Mouse (Mus musculus) c-Kit-negative CD71-positive TER-119-positive erythroid progenitor cells, embryonic 14.5 days (primary cell): ENCODE data around the gene Fam160a1.

Experiments used
- DNase-seq: peaks from one replicate; pipeline ENCODE4 v3.0.0-alpha.2; 2013; ENCODE audit warnings: low read depth, low spot score

Gene Fam160a1

DNA sequence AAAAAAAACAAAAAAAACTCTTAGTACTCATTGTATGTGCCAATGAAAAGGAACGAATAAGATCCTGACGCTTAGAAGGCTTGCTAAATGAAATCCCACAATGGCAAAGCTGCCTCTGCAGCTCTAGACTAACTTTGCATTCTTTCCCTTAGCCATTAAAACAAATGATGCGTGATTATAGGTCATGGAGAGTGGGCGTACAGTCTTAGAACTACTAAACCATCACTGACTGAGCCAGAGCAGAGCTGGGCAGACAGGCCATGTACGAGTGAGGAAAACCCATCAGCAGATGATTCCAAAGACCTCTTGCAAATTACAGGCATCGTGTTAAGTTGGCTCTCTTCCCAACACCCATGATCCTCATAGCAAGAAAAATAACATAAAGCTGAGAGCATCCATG is 10.7 kb upstream of the Fam160a1 start:
- DNase-seq: no peak

DNA sequence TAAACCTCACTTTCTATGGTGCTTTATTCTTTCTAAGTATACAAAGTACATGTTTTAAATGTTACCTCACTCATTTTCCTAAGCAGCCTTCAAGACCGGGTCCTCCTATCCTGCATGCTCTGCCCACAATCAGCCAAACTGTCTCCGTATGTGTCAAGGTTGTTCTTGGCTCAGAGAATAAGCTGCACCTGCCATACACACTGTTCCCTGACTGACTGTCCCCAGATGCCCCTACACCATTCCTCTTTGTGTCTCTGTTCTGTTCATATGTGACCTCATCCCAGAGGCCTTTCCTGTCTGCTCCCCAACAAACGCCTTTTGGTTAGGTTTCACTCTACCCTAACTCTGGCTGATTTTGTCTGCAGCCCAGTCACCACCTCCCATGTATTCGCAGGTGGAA is 10.2 kb upstream of the Fam160a1 start:
- no peak for DNase-seq

DNA sequence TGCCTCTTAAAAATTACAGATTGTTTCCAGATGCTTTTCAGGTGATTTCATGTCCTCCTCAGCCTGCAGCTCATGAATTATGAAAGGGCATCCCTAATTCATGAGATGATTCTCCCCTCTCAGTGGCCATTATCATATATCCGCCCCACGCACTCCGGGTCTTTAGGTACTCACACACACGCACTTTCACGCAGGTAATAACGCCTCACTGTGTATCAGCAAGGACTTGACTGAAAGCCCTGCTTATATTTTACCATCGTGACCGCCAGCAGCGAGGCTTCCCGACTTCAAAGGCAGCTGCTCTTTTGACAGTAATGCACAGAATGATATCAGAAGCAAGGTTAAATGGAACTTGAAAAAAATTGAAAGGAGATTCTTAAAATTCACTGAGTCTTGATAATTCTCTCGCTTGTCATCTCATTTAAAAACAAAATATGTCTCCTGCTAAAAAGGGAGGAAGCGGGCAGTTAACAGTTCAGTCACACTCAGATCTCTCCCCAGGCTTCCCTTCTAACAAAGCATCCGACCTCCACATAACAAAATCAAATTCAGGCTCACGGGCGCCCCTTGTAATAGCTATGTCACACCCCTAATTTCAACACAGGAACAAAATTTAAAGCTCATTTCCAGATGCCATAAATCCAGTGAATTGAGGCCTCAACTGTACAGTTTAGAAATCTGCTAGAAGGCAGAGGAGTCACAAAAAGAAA is 3.9 kb upstream of the Fam160a1 start:
- no peak for DNase-seq

DNA sequence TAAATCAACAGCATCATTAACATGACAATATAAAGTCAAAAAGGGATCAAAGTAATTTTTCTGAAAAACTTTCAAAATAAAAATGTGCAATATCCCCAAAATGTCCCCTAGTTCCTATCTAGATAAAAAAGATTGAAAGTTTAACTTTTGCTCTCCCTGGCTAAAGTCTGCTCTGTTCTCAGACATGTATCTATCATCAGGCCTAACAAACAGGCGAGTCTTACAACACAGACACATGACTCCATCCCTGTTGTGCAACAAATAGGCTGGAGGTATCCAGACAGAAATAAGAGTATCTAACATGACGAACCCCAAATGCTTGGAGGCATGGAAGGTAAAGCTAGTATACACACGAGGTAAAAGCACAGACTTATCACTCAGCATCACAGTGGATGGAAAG is 2.2 kb upstream of the Fam160a1 start:
- no peak for DNase-seq

DNA sequence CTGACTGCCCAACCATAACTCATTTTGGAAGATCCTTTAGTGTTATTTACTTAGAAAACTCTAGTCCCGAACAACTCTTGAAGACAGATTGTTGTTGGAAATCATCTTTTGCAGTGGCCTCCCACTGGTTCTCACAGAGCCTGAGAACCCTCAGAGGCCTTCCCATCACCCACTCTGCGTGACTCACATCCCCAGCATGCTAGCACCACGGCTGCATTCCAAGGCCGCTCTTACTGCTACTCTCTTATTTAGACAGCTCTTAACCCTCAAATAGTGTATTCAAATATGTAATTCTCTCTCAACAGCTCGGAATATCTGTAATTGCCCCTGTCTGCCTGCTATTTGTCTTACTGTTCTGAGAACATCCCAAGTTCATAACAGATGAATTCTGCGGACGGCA is 2.9 kb downstream of the Fam160a1 start:
- DNase-seq: no peak

DNA sequence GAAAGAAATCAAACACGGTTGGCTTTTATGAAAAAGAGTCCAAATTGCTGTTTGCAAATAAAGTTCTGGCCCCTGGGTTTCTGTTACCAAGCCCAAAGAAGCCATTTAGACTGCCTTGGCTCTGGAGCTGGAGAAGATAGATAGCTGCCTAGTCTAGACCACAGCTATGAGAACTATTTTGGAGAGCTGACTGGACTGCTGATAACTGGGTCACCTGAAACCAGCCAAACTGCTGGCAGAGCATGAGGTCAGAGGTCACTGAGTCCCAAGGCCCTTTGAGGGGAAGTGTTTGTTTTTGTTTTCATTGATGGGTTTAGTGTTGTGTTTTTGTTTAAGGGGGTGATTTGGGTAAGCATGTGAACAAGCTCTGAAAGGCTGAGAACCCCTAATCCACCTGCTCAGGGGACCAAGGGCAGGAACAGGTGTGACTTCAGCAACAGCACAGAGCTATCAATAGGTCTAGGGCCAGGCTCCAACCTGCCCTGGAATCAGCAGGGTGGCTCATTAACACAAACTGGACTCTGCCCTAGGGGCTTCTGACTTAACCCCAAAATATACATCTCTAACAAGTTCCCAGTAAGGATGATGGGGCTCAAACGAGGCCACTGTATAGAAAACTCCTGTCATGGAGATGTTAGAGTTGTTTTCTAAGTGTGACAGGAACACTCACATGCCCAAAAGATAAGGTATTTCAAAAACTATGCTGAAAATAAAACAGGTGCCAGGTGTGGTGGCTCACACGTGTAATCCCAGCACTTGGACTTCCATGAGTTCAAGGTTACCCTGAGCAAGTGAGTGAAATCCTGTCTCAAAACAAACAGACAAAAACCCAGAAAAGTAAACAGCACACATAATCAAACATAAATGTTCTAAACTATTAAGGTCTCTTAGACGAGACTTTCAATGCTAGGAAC is 3.7 kb downstream of the Fam160a1 start:
- no peak for DNase-seq

DNA sequence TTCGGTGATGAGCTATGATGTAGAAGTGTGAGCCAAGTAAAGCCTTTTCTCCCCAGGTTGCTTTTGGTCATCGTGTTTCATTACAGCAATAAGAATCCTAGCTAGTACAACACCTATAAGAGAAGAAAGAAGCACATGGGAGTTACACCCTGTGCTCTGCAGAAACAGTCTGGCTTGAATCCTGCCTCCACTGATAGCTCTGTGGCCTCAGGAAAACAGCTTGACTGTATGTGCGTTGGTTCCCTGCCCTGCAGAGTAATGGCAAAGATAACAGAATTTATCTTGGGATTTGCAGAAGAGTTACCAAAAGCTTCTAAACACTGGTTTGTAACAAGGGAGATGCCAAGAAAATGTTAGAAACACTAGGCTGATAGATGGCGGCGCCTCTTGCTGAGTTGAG is 5.1 kb downstream of the Fam160a1 start:
- no peak for DNase-seq

DNA sequence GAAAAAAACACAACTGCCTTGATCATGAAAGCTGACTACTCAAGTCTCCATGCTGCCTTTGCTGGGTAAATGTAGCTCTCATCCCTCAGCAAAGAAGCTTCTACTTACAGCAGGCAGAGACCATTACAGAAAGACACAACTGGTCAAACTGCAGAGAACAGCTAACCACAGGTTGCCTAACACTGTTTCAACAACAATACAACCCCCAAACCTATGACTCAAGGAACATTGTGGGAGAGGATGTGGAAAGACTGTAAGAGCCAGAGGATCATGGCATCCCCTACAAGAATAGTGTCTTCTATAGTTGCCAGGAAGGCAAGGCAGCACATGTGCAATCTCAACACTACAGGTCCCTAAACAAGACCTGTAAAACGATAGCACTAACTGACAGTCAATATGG is 23.9 kb downstream of the Fam160a1 start:
- no peak for DNase-seq

DNA sequence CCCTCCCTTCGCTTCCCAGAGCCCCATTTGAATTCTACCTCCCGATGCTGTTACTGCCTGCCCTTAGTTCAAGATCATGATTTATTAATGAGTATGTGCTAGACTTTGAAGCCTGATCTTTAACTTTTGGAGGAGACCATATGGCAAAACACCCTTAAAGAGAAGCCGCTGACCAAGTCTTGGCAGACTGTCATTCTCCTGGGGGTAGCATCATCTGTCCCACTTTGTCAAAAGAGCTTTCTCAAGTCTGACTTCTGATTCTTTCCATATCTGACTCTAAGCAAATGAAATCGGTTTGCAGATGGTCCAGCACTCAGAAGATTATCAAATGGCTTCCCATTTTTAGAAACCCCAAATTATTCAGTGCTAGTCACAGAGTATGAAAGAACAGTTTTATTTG is 27.3 kb downstream of the Fam160a1 start:
- DNase-seq: no peak

DNA sequence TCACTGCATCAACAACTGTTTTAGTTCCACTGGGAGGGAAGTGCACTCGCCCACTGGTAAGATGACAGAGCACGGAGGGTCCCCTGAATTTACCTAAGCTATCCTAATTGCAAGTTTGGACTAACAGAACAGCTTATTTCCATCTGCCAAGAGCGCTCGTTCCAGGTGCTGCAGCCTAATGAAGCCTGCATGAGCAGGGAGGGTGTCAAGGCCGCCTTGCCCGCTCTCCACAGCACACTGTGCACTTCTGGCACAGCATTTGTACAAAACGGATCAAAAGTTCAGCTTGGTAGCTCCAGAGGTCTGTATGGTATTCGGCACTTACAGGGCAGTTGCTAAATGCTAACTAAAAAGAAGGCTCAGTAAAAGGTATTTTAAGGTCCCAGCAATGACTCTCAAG is 30.6 kb downstream of the Fam160a1 start:
- DNase-seq: no peak

DNA sequence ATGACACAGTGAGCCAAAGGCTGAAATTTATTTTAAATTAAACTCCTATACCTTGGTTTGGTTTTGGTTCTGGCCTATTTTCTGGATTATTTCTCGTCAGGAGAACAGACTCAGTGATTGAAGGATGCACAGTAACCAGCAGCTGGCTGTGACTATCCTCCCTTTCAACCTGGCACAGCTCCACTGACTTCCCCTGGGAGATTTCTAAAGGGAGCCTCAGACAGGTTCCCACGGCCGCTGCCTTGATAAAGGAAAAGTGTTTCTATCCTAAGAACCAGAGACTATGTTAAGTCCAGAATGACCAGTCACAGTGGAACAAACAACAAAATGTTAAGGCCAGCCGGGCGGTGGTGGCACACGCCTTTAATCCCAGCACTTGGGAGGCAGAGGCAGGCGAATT is 36.2 kb downstream of the Fam160a1 start:
- DNase-seq: no peak

DNA sequence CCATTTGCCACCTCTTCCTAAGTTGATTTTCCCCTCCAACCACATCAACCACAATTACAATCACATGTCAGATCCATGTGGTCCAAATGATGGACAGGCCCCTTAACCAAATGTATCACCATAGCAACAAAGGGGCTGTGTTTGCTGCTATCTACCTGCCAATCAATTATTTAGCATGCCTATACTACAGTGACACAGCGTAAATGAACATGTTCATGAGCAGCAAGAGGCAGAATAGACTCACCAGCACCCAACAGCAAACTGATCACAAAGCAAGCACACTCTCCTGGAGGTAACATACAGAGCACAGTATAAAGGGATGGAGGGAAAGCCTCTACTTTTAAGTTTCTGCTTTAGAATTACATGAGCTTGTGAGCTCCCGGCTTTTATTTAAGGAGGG is 36.8 kb downstream of the Fam160a1 start:
- DNase-seq: no peak

DNA sequence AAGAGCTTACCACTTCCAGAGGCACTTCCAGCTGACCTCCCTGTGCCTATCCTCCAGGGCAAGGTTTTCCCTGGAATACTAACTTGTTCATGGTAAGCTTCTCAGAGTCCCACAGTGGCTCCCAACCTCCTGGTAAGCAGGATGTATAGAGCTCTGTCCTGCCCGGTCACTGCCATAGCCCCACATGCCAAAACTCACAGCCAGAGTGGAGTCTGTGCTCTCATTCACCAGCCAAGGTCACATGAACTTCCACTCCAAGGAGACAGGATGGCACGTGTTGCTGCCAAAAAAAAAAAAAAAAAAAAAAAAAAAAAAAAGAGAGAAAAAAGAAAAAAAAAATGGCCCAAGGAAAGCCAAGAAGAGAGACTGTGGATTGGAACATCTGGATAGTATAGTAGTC is 39.2 kb downstream of the Fam160a1 start:
- no peak for DNase-seq

DNA sequence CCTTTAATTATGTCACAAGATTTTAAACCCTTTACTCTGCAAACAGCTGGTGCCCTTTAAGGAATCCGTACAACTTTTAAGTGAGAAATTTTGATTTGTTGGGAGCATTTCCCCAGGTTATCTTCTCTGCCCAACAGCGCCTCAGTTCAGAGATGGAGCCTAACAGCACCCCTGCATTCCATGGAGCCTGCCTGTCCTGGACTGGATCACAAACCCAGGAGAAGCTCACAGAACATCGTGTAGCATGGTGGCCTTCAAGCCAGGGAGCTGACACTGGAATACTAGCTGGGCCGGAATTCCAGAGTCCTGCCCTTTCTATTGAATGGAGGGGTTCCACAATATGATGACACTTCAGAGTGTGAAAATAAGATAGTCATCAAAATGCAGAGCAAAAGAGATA is 39.7 kb downstream of the Fam160a1 start:
- no peak for DNase-seq

DNA sequence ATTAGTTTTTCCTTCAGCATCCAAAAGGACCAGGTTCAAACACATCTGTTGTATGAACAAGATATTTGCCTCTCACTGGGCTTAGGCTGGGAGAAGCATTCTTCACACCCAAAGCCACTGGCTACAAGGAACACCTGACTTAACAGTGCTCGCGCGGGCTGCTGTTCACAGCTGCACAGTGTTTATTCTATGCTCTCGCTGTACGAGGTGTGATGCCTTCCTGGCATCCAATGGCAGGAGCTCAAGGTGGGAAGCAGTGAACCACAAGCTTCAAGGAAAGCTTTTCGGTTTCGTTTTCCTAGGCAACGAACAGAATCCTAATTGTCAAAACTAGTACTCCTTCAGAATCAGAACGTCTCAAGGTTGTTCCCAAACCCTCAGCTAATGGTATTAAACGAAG is 40.4 kb downstream of the Fam160a1 start:
- no peak for DNase-seq

DNA sequence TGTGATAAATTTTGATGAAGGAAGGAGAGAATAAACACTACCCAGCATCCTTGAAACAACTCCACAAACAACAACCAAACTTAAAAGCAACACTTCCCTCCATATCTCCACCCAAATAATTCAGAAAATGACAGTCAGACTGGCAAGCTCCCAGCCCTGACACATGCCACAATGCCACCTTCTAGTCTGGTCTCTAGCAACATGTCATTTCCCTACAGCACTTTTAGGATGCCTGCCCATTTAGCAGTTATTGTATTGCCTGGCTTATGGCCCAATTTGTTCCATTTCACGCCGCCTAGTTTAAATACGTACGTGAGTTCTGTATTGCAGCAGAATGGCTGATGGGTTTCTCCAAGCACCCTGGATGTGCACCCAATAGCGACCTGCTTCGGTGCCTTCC is 41.0 kb downstream of the Fam160a1 start:
- no peak for DNase-seq

DNA sequence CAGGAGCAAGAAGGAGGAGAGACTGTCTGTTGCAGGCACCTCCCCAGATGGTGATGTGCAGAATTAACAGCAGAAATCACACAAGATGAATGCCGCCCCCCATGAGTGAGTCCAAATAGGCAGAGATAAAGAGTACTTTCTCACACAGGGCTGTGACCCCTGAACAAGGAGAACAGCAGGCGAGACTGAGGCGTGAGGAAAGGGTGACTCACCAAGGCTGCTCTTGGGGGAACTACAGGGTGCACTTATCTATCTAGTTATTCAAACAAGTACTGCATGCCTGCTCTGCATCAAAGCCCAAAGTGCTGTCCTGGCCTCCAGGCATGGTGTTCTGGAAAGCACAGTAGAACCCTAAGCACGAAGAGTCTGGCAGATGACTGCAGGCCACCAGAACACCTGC is 43.2 kb downstream of the Fam160a1 start:
- DNase-seq: no peak

DNA sequence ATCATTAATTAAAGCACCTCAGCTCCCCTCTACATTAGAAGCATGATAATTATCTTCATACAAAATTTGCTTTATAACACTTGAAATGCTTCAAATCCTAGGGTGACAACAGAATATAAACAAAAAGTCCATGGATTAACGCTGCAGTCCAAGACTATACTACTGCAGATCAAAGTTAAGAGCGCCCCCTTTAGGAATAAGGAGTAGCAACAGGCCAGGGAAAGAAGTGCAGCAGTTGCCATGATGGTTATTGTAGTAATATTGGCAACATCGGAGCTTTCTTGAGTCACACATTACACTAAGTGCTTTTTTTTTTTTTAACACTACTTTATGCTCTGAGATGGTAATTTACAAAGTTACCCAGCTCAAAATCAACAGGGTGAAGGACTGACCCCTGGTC is 43.7 kb downstream of the Fam160a1 start:
- no peak for DNase-seq

DNA sequence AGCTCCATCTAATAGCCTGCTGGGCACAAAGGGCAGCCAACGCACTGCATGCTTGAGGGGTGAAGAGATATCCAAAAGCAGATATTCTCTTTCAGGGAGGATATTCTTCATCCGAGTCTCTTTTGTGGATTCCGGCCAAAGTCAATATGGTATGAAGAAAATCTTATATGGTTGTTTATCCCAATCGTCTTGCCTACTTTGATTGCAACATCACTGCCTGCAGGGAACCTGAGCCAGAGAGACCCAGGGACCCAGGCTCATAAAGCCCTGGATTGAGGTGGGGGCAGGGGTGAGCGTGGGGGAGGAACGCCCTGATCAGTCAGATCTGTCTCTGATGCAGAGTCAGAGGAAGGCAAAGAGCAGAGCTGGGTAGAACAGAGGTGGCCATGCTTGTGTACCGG is 52.2 kb downstream of the Fam160a1 start:
- DNase-seq: no peak

DNA sequence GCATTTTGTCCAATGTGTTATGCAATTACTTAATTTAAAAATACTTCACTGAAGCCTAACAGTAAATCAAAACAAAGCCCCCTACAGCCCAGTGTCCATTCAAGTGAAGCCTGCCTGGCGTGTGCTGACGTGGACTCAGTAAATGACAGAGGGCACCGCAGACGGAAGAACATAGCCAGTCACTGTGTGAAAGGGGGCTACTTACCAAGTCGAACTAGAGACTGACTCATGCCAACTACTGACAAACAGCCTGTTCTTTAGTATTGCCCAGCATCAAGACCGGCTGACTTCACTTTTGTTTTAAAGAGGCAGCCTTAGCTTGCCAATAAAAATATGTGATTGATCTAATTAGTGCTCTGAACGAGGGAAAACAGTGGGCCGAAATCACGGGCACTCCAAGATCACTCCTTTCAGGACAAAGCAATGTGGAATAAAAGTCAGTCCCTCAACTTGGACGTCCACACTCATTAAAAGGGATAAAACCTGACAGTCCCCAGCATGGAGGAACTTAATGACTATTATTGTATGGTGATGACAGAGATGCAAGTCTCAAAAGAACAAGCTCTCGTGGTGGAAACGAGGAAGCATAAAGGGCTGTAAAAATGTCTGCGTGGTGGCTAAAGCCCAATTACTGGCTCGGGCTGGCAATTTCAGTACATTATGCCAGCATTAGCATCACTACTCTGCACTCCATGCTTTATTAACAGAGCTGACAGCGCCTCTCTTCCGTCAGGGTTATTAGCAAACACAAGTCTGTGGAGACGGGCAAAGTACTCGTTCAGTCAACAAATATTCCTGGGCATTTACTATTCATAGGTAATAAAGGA is 52.9 kb downstream of the Fam160a1 start:
- no peak for DNase-seq

DNA sequence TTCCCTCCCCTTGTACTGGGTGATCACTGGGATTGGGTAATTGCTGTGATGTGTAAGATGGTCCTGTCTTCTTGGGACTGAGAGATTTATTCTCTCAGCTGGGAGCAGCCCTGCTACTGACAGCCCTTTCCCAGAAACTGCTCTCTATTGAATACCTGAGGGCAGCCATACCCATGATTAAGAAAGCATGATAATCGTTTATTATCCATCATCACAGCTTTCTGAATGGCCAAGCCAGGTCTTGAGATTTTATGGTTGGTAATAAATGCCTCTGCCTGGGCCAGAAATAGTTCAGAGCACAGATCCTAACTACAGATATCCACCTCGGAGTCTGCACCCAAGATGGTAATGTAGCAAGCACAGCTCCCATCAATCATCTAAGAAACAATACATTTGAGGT is 59.1 kb downstream of the Fam160a1 start:
- DNase-seq: no peak

DNA sequence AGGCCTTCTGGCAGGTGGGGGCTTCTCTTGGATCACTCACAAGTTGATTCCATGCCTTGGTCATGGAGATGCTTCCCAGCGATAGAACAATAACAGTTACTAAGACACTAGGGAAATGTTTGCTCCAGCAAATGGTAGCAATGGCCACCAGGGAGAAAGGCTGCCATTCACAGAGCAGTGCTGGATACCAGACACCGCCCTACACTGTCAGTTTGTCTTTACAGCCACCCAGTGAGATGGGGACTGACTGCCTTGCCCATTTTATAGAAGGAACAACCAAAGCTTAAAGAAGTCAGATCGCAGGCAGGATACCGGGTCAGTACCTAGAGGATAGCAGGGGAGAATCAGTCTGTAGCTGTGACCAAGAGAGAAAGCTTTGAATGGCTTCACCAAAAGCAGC is 59.7 kb downstream of the Fam160a1 start:
- DNase-seq: no peak
